Mouse (Mus musculus) testis, adult 2 months (tissue): ENCODE measurements at regions not wholly inside any gene's neighbourhood (a gene's known extent, or its start where the extent isn't known, plus 50 kb on each side); places are given as distances from the start of the nearest gene placed in this dataset.

ENCODE experiments used
- H3K27ac ChIP-seq: fragments of 200-500 bp; 2 replicates; pipeline ENCODE4 v1.5.1; 2012; ENCODE audit warnings: low read depth, low read length; ENCODE audit not compliant: control insufficient read depth, insufficient read depth
- H3K27me3 ChIP-seq: fragments of 200-500 bp; 2 replicates; pipeline ENCODE4 v1.6.1; 2012; ENCODE audit warnings: mild to moderate bottlenecking, low read length, moderate library complexity; ENCODE audit not compliant: control insufficient read depth, insufficient read depth
- H3K36me3 ChIP-seq: fragments of 200-500 bp; 2 replicates; pipeline ENCODE4 v1.6.1; 2012; ENCODE audit warnings: mild to moderate bottlenecking, low read length; ENCODE audit not compliant: control insufficient read depth, insufficient read depth
- H3K4me1 ChIP-seq: fragments of 200-500 bp; 2 replicates; pipeline ENCODE4 v1.6.1; 2012; ENCODE audit warnings: low read length; ENCODE audit not compliant: control insufficient read depth, insufficient read depth
- H3K4me3 ChIP-seq: fragments of 200-500 bp; 2 replicates; pipeline ENCODE4 v1.5.1; 2012; ENCODE audit warnings: low read depth, mild to moderate bottlenecking, low read length, moderate library complexity, mixed read lengths; ENCODE audit not compliant: control insufficient read depth
- CTCF ChIP-seq: fragments of 200-500 bp; IDR thresholded peaks from 2 replicates; pipeline ENCODE4 v1.5.1; 2012; ENCODE audit warnings: low read depth, mild to moderate bottlenecking, inconsistent platforms, low read length, moderate library complexity; ENCODE audit not compliant: control insufficient read depth, insufficient read depth, insufficient replicate concordance
- POLR2A ChIP-seq: fragments of 200-500 bp; IDR thresholded peaks from 2 replicates; pipeline ENCODE4 v1.6.1; 2012; ENCODE audit warnings: low read depth, mild to moderate bottlenecking, inconsistent platforms, low read length, moderate library complexity; ENCODE audit not compliant: control insufficient read depth

DNA sequence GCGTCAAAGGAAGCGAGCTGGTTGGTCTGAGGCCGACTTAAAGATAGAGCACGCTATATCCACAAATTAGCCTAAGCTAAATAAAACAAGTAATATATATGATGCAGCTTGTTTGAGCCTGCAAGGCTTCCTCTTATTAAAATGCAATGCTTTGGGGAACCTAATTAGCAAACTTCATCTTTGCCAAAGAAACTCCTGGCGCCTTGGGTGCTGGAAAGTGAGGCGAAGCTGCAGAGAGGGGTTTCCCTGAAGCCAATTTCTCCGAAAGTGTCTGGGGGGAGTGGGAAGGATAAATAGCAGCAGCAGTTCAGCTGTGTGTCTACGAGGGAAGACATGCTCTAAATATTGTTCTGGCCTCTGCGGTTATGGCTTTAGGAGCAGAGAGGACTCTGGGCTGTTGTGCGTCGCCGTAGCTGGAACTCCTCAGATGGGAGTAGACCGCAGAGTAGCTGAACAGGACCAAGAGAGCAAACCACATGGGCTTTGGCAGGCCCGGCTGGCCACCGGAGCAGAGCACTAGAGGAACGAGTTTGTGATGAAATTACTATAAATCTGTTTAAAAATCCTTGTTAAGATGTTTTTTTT lies 251.0 kb downstream of the Map2k4 start:
- no peak overlapping the region for H3K27ac ChIP-seq

DNA sequence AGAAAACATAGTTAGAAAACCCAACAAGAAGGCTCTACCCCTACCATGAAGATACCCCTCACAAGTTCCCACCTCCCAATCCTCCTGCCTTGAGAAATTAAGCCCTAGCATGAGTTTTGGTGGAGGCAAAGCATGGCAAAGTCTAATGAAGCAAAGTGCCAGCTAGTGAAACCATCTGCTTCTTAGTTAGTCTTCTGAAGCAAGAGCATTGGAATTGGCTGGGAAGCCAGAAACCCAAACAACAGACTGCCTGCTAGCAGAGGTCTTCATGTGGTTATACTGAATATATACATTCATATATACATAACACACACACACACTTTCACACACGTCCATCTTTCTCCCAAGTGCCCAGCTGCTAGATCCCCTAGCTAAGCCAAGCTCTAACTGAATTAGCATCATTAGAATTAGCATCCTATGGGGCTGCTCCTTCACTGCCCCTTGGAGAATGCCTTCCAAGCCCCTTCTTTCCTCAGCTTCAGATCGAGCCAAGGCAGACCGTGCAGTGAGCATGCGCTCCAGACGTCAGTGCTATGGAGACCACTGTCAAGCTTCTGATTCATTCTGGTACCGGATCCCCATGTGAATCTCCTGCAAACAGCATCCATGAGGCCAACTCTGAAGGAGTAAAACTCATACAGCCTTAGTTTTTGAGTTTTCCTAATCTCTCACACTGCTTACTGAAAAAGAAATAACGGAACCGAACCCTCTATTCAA lies 252.2 kb downstream of the Map2k4 start:
- Histone ChIP-seq H3K27ac (no peak overlapping the region), H3K4me3 (no peak overlapping the region), H3K4me1 (no peaks in the 10 kb centered on the region), H3K27me3 (no peaks in the 10 kb centered on the region), H3K36me3 (no peaks in the 10 kb centered on the region)
- TF ChIP-seq POLR2A, result no peak
- TF ChIP-seq CTCF, result no peak

More for the DNA sequence above, 251.0 kb downstream of the Map2k4 start:
- Histone ChIP-seq H3K27me3 (no peaks in the 10 kb centered on the region), H3K4me1 (no peaks in the 10 kb centered on the region), H3K4me3 (no peak overlapping the region), H3K36me3 (no peaks in the 10 kb centered on the region)
- TF ChIP-seq POLR2A (no peak), CTCF (no peak)

DNA sequence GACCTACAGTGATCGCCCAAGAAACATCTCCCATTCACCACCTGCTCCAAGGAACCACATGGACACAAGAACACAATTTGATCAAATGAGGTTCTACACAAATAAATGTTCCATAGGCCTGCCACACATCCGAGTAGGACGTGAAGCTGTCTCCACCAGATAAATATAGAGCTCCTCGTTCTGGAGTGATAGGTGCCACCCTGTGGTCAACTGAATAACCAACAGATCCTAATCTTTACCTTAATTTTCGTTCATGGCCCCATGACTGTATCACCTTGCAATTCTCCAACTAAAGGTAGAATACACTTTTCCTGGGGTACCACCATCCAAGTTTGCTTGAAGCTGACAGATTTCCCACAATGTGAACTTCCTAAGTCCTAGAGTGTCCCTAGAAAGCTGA lies 257.4 kb downstream of the Map2k4 start:
- no peaks in the 10 kb centered on the region for H3K27me3 ChIP-seq
- H3K4me3 ChIP-seq, result no peak overlapping the region
- H3K4me1 ChIP-seq, result no peaks in the 10 kb centered on the region
- H3K36me3 ChIP-seq, result no peaks in the 10 kb centered on the region
- TF ChIP-seq POLR2A, result no peak
- no peak for TF ChIP-seq CTCF
- no peak overlapping the region for H3K27ac ChIP-seq

DNA sequence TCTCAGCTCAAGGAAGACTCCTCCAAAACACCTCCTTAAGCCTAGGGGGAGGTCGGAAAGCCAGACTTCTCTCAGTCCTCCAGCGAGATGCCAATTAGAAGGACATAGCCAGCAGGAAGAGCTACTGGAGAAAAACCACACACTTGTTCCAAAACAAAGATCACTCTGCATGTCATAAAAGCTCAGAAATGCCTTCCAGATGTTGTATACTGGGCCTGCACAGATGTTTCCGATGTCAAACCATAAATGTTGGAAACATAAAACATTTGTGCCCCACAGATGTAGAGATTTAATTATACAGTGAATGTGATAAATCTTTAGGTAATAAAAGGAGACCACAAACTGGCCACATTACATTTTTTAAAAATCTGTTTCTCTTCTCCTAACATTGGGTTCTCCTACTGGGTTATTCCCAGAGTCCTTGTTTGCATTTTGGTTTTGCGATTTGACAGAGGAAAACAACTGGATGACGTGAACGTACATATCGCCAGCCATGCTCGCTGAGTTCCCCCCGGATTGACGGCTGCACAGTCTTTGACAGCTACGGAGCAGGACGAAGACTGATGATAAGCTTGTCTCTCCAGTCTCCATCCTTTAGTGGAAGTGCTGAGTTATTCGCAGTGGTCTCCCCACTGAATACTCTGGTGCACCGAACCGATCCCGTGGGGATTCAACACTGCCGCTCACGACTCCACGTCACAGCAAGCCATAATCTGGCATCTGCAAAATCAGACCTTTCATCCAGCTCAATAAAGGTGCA lies 235.5 kb upstream of the Myocd start:
- no peak overlapping the region for H3K4me3 ChIP-seq
- no peaks in the 10 kb centered on the region; the same call in 1 of the 2 replicates for H3K4me1 ChIP-seq
- H3K27ac ChIP-seq, result no peak overlapping the region
- TF ChIP-seq POLR2A, result no peak
- TF ChIP-seq CTCF, result no peak
- no peaks in the 10 kb centered on the region for H3K36me3 ChIP-seq
- no peaks in the 10 kb centered on the region for H3K27me3 ChIP-seq

DNA sequence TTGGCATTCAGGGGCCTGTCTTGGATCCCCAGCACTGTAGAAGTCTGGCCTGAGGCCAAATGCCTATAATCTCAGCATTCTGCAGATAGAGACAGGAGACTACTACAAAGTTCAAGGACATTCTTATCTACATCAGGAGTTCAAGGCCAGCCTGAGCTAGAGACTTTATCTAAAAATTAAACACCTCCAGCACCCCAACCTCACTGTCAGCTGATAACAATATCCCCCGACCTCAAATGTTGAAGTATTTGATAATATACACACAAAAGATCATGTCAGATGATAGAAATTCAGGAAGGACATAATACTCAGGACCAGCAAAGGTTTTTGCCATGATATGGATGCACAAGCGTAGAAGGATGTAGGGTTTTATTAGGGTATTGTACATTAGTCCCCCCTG lies 228.2 kb upstream of the Myocd start:
- no peak for TF ChIP-seq CTCF
- TF ChIP-seq POLR2A, result no peak
- Histone ChIP-seq H3K4me3 (no peak overlapping the region), H3K27me3 (no peaks in the 10 kb centered on the region), H3K27ac (no peak overlapping the region), H3K4me1 (peaks cover 2% of the 10 kb centered on the region; the same call in 1 of the 2 replicates), H3K36me3 (no peaks in the 10 kb centered on the region)

DNA sequence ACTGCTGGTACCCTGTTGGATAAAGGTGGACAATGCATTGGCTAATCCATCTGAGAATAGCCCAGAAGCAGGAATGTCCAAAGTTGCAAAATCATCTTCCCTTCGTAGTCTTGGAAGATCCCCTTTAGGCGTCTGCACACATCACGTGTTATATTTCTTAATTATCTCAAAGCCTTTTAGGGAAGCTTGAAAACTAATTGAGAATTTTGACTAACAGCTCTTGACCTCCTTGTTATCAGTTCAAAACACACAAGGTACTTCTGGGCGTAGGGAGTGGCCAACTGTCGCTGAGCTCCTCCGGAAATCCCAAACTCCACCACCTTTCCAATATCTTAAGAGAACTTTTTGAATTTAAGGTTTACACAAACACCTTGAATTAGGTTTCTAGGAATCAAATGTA lies 227.6 kb upstream of the Myocd start:
- H3K4me3 ChIP-seq, result no peak overlapping the region
- H3K27me3 ChIP-seq, result no peaks in the 10 kb centered on the region
- TF ChIP-seq POLR2A (no peak), CTCF (no peak)
- no peaks in the 10 kb centered on the region for H3K36me3 ChIP-seq
- H3K27ac ChIP-seq, result no peak overlapping the region
- H3K4me1 ChIP-seq, result peaks cover 2% of the 10 kb centered on the region; the same call in 1 of the 2 replicates

DNA sequence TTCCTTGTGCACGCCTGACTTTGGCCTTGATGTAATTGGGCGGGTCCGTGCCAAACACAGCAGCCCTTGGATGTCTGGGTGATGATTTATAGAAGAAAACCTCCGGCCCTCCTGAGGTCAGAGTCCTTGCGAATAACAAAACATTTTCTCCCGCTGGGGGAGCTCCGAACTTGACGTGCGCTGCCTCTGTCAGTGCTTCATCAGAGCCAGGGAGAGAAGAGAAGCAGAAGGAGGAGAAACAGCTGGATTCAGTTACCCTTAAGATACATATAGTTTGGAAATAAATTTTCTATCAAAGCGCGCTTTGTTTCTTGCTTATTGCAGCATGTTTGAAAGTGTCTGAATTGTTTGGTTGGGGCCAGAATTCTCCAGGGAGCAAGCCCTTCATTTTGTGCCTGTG lies 225.2 kb upstream of the Myocd start:
- H3K4me3 ChIP-seq, result no peak overlapping the region
- H3K36me3 ChIP-seq, result no peaks in the 10 kb centered on the region
- no peaks in the 10 kb centered on the region for H3K27me3 ChIP-seq
- H3K27ac ChIP-seq, result no peak overlapping the region
- TF ChIP-seq CTCF (no peak), POLR2A (no peak)
- peaks cover 2% of the 10 kb centered on the region; the same call in 1 of the 2 replicates for H3K4me1 ChIP-seq
